Mouse (Mus musculus) MEL (cell line): ENCODE measurements around the gene Eva1c.

ENCODE experiments used
- CTCF ChIP-seq, 3 experiments: IDR thresholded peaks in 2 of 3; conservative IDR thresholded peaks in 1 of 3; 2 replicates each; pipeline ENCODE4 v1.5.1; 2011 to 2012; ENCODE audit warnings: low read length in 3 of 3, low read depth in 2 of 3, mild to moderate bottlenecking in 2 of 3, improper control_type of control experiment in 1 of 3, inconsistent platforms in 1 of 3, mixed read lengths in 1 of 3, moderate library complexity in 1 of 3; ENCODE audit not compliant: control insufficient read depth in 1 of 3, insufficient read depth in 1 of 3, poor library complexity in 1 of 3, severe bottlenecking in 1 of 3
- ELF1 ChIP-seq: IDR thresholded peaks from 2 replicates; pipeline ENCODE4 v1.6.1; 2014; ENCODE audit warnings: low read depth, mild to moderate bottlenecking, inconsistent platforms, low read length, improper control_type of control experiment, moderate library complexity
- MAZ ChIP-seq: IDR thresholded peaks from 2 replicates; pipeline ENCODE4 v1.6.1; 2012; ENCODE audit warnings: low read depth, mild to moderate bottlenecking, inconsistent platforms, low read length, improper control_type of control experiment
- POLR2A ChIP-seq, 2 experiments: IDR thresholded peaks; 2 replicates each; pipeline ENCODE4 v1.6.1; 2011 to 2012; ENCODE audit warnings: low read length in 2 of 2, mild to moderate bottlenecking in 2 of 2, control low read depth in 1 of 2, improper control_type of control experiment in 1 of 2, low read depth in 1 of 2, moderate library complexity in 1 of 2; ENCODE audit not compliant: control insufficient read depth in 1 of 2, insufficient read depth in 1 of 2, poor library complexity in 1 of 2
- TBP ChIP-seq: IDR thresholded peaks from 2 replicates; pipeline ENCODE4 v1.8.0; 2011; ENCODE audit warnings: low read depth, low read length, improper control_type of control experiment
- TCF12 ChIP-seq: IDR thresholded peaks from 2 replicates; pipeline ENCODE4 v1.6.1; 2014; ENCODE audit warnings: low read depth, mild to moderate bottlenecking, inconsistent platforms, low read length, improper control_type of control experiment, moderate library complexity
- UBTF ChIP-seq: IDR thresholded peaks from 2 replicates; pipeline ENCODE4 v1.6.1; 2012; ENCODE audit warnings: low read depth, mild to moderate bottlenecking, inconsistent platforms, low read length, improper control_type of control experiment, moderate library complexity, borderline replicate concordance; ENCODE audit not compliant: insufficient read depth
- USF2 ChIP-seq, 2 experiments: IDR thresholded peaks; 2 replicates each; pipeline ENCODE4 v1.6.1; 2011 to 2012; ENCODE audit warnings: improper control_type of control experiment in 2 of 2, low read length in 2 of 2, borderline replicate concordance in 1 of 2, inconsistent platforms in 1 of 2, low read depth in 1 of 2, mild to moderate bottlenecking in 1 of 2; ENCODE audit not compliant: insufficient read depth in 1 of 2

DNA sequence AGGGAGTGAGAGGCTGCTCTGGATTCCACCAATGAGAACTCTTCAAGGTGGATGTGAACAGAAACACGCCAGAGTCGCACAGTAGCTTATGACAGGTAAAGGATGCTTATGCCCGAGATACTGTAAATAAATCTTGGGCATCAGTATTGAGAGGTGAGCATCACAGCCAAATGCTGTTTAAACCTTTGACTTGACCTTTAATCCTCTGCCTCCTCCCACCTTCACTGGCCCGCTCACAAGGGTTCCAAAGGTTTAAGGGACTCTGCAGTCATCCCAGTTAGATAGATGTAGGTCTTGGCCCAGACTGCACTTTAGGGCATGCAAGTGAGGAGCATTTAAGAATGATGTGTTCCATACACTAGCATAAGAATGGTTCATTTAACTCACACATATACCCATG is 31.7 kb downstream of the Eva1c start:
- TF ChIP-seq ELF1 = no peak
- no peak for TF ChIP-seq USF2 (IDR thresholded peaks at IDR 0.05; ENCODE audit: borderline replicate concordance in 1 of 2, insufficient read depth in 1 of 2, low read depth in 1 of 2, low read length in 2 of 2)
- TF ChIP-seq CTCF (IDR thresholded peaks at IDR 0.05 in 2 of 3, conservative IDR thresholded peaks at IDR 0.05 in 1 of 3; ENCODE audit: control insufficient read depth in 1 of 3, insufficient read depth in 1 of 3, low read depth in 2 of 3, low read length in 3 of 3, poor library complexity in 1 of 3, severe bottlenecking in 1 of 3) = no peak
- TF ChIP-seq TCF12 = no peak
- TF ChIP-seq TBP = no peak
- TF ChIP-seq POLR2A (IDR thresholded peaks at IDR 0.05; ENCODE audit: control insufficient read depth in 1 of 2, insufficient read depth in 1 of 2, low read depth in 1 of 2, low read length in 2 of 2, poor library complexity in 1 of 2) = no peak
- TF ChIP-seq UBTF = no peak
- TF ChIP-seq MAZ = no peak
